Mouse (Mus musculus): ENCODE results near the gene Pstpip1. TPM values are rescaled to one million over a fixed set of nuclear protein-coding genes. Genes with fewer than 3 reads are reported as not detected.

Pstpip1 gene
- total RNA-seq, 2 experiments from 2014 or later = 1.1 to 3.2 TPM

GRCm38 (mm10) chr9:56144366-56145003 lies 54.7 kb downstream of the Pstpip1 start:
- intact Hi-C loops (cut with DNase I) = no loop called here
- no peak for DNase-seq

DNA sequence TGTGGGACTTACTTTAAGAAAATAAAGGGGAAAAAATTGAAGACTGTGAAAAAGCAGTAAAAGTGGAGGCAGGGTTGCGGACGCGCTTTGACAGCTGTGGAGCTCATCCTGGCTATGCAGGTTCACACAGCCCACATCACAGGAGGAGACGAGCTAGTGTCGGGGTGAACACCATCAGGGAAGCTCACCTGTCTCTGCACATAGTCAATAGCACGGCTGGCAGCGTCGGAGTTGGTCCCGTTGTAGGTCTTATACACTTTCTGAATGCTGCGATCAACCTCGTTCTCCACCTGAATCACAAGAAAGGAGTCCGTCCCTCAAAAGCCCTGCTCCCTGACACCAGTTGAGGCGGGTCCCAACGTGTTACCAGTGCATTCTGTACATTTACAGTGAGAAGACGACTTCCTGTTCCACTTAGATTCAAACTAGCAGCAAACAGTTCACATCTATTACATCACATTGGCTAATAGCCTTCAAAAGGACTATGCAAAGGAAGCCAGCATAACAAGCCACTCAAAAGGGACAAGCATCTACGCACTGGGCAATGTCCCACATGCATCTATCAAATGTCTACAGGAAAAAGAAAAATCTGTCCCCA lies 56.7 kb downstream of the Pstpip1 start:
- intact Hi-C loops (cut with DNase I) = no loop called here
- DNase-seq = no peak

DNA sequence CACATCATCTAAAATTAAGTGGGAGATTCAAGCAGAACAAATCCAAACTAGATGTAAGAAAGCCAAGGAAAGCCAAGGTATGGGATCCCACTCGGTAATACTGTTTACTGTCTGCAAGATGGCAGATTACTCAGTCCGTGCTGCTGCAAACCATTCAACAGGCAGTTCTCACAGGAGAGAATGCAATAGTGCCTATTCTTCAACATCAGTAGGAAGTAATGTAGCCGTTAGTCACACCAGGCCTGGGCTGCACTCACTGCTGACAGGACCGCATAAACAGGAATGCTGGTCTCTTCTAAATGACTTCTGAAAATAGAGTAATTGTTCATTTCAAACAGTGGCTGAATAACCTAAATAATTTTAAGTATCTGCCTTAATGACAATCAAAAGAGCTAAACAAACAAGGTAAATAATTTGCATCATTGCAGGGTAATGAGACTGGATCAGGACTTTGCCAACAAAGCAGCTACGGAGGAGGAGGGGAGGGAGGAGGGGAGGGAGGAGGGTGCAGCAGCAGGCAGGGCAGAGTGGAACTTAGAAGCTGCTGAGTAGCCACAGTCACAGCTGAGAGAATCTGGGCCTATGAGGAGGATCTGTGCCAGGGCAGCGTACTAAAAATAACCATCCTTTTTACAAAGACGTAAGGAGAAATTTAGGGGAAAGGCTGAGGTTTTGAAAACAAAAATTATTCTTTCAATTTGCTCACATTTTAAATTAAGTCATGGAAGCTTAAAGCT lies 62.2 kb downstream of the Pstpip1 start:
- peak; percentile 24 to 56 for DNase-seq
- intact Hi-C loops (cut with DNase I) = no loop called here

- intact Hi-C loops (cut with DNase I) = no loop called here
- DNase-seq = no peak
Measured at GRCm38 (mm10) chr9:56152482-56153007, 62.8 kb downstream of the Pstpip1 start.

GRCm38 (mm10) chr9:56154572-56154971 lies 64.8 kb downstream of the Pstpip1 start:
- intact Hi-C loops (cut with DNase I) = no loop called here

GRCm38 (mm10) chr9:56158077-56158476 lies 68.3 kb downstream of the Pstpip1 start:
- intact Hi-C loops (cut with DNase I) = no loop called here
- no peak for DNase-seq

More at GRCm38 (mm10) chr9:56154572-56154971, 64.8 kb downstream of the Pstpip1 start:
- no peak for DNase-seq

- no peak for DNase-seq
Measured at GRCm38 (mm10) chr9:56159456-56159855, 69.7 kb downstream of the Pstpip1 start.

GRCm38 (mm10) chr9:56160341-56161141 lies 70.8 kb downstream of the Pstpip1 start:
- intact Hi-C loops (cut with DNase I) = no loop called here
- DNase-seq = peak; percentile 90 to 93

More at GRCm38 (mm10) chr9:56159456-56159855, 69.7 kb downstream of the Pstpip1 start:
- intact Hi-C loops (cut with DNase I) = no loop called here

- DNase-seq = no peak
- intact Hi-C loops (cut with DNase I) = no loop called here
Measured at GRCm38 (mm10) chr9:56165377-56165776, 75.6 kb downstream of the Pstpip1 start, which contains the start of gene Tspan3. Gene Tspan3, minus strand, starts transcription at chr9:56165477.

- no peak for DNase-seq
- intact Hi-C loops (cut with DNase I) = no loop called here
Measured at GRCm38 (mm10) chr9:56166161-56166560, 76.4 kb downstream of the Pstpip1 start.

DNA sequence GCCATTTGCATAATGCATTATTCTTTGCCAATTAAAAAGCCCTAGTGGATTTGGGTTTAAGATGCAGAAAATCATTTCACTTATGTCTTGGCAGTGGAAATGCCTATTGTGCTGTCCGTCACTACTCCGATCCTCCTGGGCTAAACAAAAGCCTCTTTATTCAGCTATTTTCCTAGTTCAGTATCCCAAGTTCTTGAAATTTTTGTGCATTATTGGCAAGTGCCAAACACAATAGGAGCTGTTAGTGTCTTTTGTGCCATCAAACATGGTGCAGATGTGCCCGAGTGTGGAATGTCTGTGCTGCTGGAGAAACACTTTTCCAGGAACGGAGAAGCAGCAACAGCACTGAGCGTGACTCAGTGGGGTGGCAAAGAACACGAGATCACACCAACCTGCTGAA lies 77.9 kb downstream of the Pstpip1 start:
- no peak for DNase-seq
- intact Hi-C loops (cut with DNase I) = no loop called here

DNA sequence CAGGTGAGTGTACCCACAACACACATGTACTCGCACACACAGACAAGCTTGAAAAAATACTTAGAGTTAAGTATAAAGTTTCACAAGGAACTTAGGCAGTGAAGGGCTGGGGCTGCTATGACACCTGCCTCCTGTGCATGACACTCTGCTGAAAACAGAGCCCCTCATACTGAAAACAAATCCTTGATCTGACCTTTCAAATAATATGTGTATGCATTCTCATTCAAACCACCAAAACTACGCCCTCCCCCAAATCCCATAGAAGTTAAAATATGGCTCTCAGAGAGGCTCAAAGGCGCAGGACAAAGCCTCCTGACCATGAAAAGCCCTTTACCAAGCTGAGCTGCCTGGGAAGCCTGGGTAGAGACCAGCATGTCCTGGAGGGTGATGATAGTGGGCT lies 85.6 kb downstream of the Pstpip1 start:
- intact Hi-C loops (cut with DNase I) = no loop called here
- no peak for DNase-seq

GRCm38 (mm10) chr9:56177354-56177753 lies 87.6 kb downstream of the Pstpip1 start:
- no peak for DNase-seq

More at GRCm38 (mm10) chr9:56177354-56177753, 87.6 kb downstream of the Pstpip1 start:
- intact Hi-C loops (cut with DNase I) = no loop called here

Other genes starting within 250 kb of the Pstpip1 start
- gene Scaper, start 151.8 kb upstream of the Pstpip1 start, total RNA-seq (2021) = 10 to 100 TPM; 16.5 to 16.9 TPM
- not detected for gene 4930563M21Rik, start 79.4 kb upstream of the Pstpip1 start, total RNA-seq (2021)
- 10 to 100 TPM; 25.1 to 27.1 TPM for gene Rcn2, start 48.1 kb upstream of the Pstpip1 start, total RNA-seq (2021)
- 100 to 1,000 TPM; 194 to 199 TPM for gene Tspan3, start 75.5 kb downstream of the Pstpip1 start, total RNA-seq (2021)